Mouse (Mus musculus) myocyte (in vitro differentiated cells): ENCODE measurements around the gene Ppp1r16b. TPM values are rescaled to one million over a fixed set of nuclear protein-coding genes. Genes with fewer than 3 reads are reported as not detected.

Source experiments
- H3K27me3 ChIP-seq: one replicate; pipeline ENCODE4 v1.6.1; 2011; ENCODE audit not compliant: control insufficient read depth, insufficient read depth, insufficient read length
- H3K36me3 ChIP-seq: one replicate; pipeline ENCODE4 v1.6.1; 2011; ENCODE audit not compliant: control insufficient read depth, insufficient read depth
- H3K4me2 ChIP-seq: one replicate; pipeline ENCODE4 v1.6.1; 2011; ENCODE audit warnings: low read depth, control low read depth
- H3K4me3 ChIP-seq: one replicate; pipeline ENCODE4 v1.5.1; 2011; ENCODE audit warnings: mild to moderate bottlenecking, control low read depth, moderate library complexity
- H3K79me2 ChIP-seq: one replicate; pipeline ENCODE4 v1.6.1; 2011; ENCODE audit not compliant: control insufficient read depth, insufficient read depth
- H3ac ChIP-seq: one replicate; pipeline ENCODE4 v1.6.1; 2011; ENCODE audit not compliant: control insufficient read depth, insufficient read length
- CEBPB ChIP-seq: IDR thresholded peaks from 2 replicates; pipeline ENCODE4 v1.6.1; 2011; ENCODE audit warnings: mild to moderate bottlenecking, moderate library complexity; ENCODE audit not compliant: poor library complexity, insufficient read depth, severe bottlenecking
- E2F4 ChIP-seq: IDR thresholded peaks from one replicate; pipeline ENCODE4 v1.6.1; 2011; ENCODE audit warnings: mild to moderate bottlenecking, control low read depth, moderate library complexity; ENCODE audit not compliant: insufficient read depth
- MAX ChIP-seq: IDR thresholded peaks from one replicate; pipeline ENCODE4 v1.6.1; 2011; ENCODE audit warnings: low read depth, mild to moderate bottlenecking, control low read depth
- MYOD1 ChIP-seq, 3 experiments: IDR thresholded peaks; one replicate each; pipeline ENCODE4 v1.6.1; 2011; ENCODE audit warnings: control low read depth in 2 of 3, low read depth in 2 of 3, mild to moderate bottlenecking in 2 of 3, moderate library complexity in 1 of 3; ENCODE audit not compliant: insufficient read length in 2 of 3, control insufficient read depth in 1 of 3
- MYOG ChIP-seq, 3 experiments: IDR thresholded peaks; one replicate each; pipeline ENCODE4 v1.6.1; 2011; ENCODE audit warnings: control low read depth in 2 of 3, low read depth in 2 of 3, mild to moderate bottlenecking in 2 of 3; ENCODE audit not compliant: insufficient read length in 2 of 3, control insufficient read depth in 1 of 3, insufficient read depth in 1 of 3
- POLR2A ChIP-seq: IDR thresholded peaks from one replicate; pipeline ENCODE4 v1.6.1; 2011; ENCODE audit warnings: low read depth, mild to moderate bottlenecking, control low read depth, moderate library complexity; ENCODE audit not compliant: insufficient read length
- POLR2AphosphoS2 ChIP-seq: IDR thresholded peaks from one replicate; pipeline ENCODE4 v1.6.1; 2011; ENCODE audit warnings: low read depth, control low read depth; ENCODE audit not compliant: insufficient read length
- REST ChIP-seq: IDR thresholded peaks from one replicate; pipeline ENCODE4 v1.6.1; 2011; ENCODE audit warnings: mild to moderate bottlenecking, control low read depth, moderate library complexity; ENCODE audit not compliant: insufficient read depth, insufficient read length
- SRF ChIP-seq: IDR thresholded peaks from one replicate; pipeline ENCODE4 v1.6.1; 2011; ENCODE audit warnings: low read depth; ENCODE audit not compliant: control insufficient read depth, insufficient read length
- TCF12 ChIP-seq: IDR thresholded peaks from one replicate; pipeline ENCODE4 v1.6.1; 2011; ENCODE audit warnings: mild to moderate bottlenecking, control low read depth; ENCODE audit not compliant: poor library complexity, insufficient read depth, severe bottlenecking
- TCF3 ChIP-seq: IDR thresholded peaks from one replicate; pipeline ENCODE4 v1.6.1; 2011; ENCODE audit warnings: low read depth, control low read depth; ENCODE audit not compliant: insufficient read length
- USF1 ChIP-seq: IDR thresholded peaks from one replicate; pipeline ENCODE4 v1.6.1; 2011; ENCODE audit warnings: low read depth, mild to moderate bottlenecking, control low read depth, moderate library complexity
- polyA plus RNA-seq: library from polyadenylated mRNA; unstranded; fragments of >200 nt; fragmentation: generic; extraction: Trizol; gene quantifications from one replicate; pipeline ENCODE4 v1.2.1, GENCODE M21; 2012; ENCODE audit warnings: missing spikeins

The Ppp1r16b gene
- polyA plus RNA-seq, 1 experiment: 0.05 TPM

GRCm38 (mm10) chr2:158700535-158701256 lies 35.5 kb downstream of the Ppp1r16b start:
- TF ChIP-seq REST (no peak), MYOG (IDR thresholded peaks at IDR 0.05; ENCODE audit: control insufficient read depth in 1 of 3, insufficient read depth in 1 of 3, insufficient read length in 2 of 3, low read depth in 2 of 3) (no peak), TCF12 (no peak), CEBPB (no peak), MYOD1 (IDR thresholded peaks at IDR 0.05; ENCODE audit: control insufficient read depth in 1 of 3, insufficient read length in 2 of 3, low read depth in 2 of 3) (no peak), E2F4 (no peak), TCF3 (no peak), POLR2A (no peak), USF1 (no peak), SRF (no peak), MAX (no peak), POLR2AphosphoS2 (no peak)
- H3K4me3 ChIP-seq: no peak overlapping the region
- no peaks in the 10 kb centered on the region for H3K79me2 ChIP-seq
- H3K36me3 ChIP-seq: no peaks in the 10 kb centered on the region
- H3K4me2 ChIP-seq: no peak overlapping the region
- no peak overlapping the region for H3ac ChIP-seq
- peaks cover 6% of the 10 kb centered on the region for H3K27me3 ChIP-seq

- no peak overlapping the region for H3K4me3 ChIP-seq
- no peak overlapping the region for H3K4me2 ChIP-seq
- H3ac ChIP-seq: no peak overlapping the region
- no peaks in the 10 kb centered on the region for H3K36me3 ChIP-seq
- no peaks in the 10 kb centered on the region for H3K79me2 ChIP-seq
- no peak for TF ChIP-seq USF1
- peaks cover 6% of the 10 kb centered on the region for H3K27me3 ChIP-seq
Observed at GRCm38 (mm10) chr2:158701505-158701904, 36.3 kb downstream of the Ppp1r16b start.

- TF ChIP-seq MYOD1 (IDR thresholded peaks at IDR 0.05; ENCODE audit: control insufficient read depth in 1 of 3, insufficient read length in 2 of 3, low read depth in 2 of 3) (no peak), REST (no peak), MAX (no peak), CEBPB (no peak)
- Histone ChIP-seq H3K36me3 (no peaks in the 10 kb centered on the region), H3K79me2 (no peaks in the 10 kb centered on the region), H3K27me3 (peaks cover 6% of the 10 kb centered on the region), H3K4me3 (no peak overlapping the region), H3ac (no peak overlapping the region), H3K4me2 (no peak overlapping the region)
Observed at GRCm38 (mm10) chr2:158702176-158702575, 37.0 kb downstream of the Ppp1r16b start.

- no peak for TF ChIP-seq USF1
- no peak for TF ChIP-seq E2F4
- TF ChIP-seq MAX: no peak
- no peak for TF ChIP-seq MYOG (IDR thresholded peaks at IDR 0.05; ENCODE audit: control insufficient read depth in 1 of 3, insufficient read depth in 1 of 3, insufficient read length in 2 of 3, low read depth in 2 of 3)
- TF ChIP-seq TCF3: no peak
- TF ChIP-seq REST: no peak
- no peak for TF ChIP-seq TCF12
- TF ChIP-seq POLR2A: no peak
- no peak for TF ChIP-seq CEBPB
- no peak for TF ChIP-seq SRF
- TF ChIP-seq POLR2AphosphoS2: no peak
- no peak for TF ChIP-seq MYOD1 (IDR thresholded peaks at IDR 0.05; ENCODE audit: control insufficient read depth in 1 of 3, insufficient read length in 2 of 3, low read depth in 2 of 3)
- H3K36me3 ChIP-seq: no peaks in the 10 kb centered on the region
- H3K79me2 ChIP-seq: no peaks in the 10 kb centered on the region
- H3K4me2 ChIP-seq: no peak overlapping the region
- no peak overlapping the region for H3ac ChIP-seq
- peaks cover 12% of the 10 kb centered on the region for H3K27me3 ChIP-seq
- no peak overlapping the region for H3K4me3 ChIP-seq
Observed at GRCm38 (mm10) chr2:158704720-158705119, 39.5 kb downstream of the Ppp1r16b start.

- no peak overlapping the region for H3K4me2 ChIP-seq
- no peak for TF ChIP-seq POLR2AphosphoS2
- no peak for TF ChIP-seq SRF
- no peak for TF ChIP-seq CEBPB
- TF ChIP-seq USF1: no peak
- TF ChIP-seq E2F4: no peak
- no peak for TF ChIP-seq MYOG (IDR thresholded peaks at IDR 0.05; ENCODE audit: control insufficient read depth in 1 of 3, insufficient read depth in 1 of 3, insufficient read length in 2 of 3, low read depth in 2 of 3)
- no peak for TF ChIP-seq MAX
- no peak for TF ChIP-seq TCF12
- no peak for TF ChIP-seq TCF3
- TF ChIP-seq MYOD1 (IDR thresholded peaks at IDR 0.05; ENCODE audit: control insufficient read depth in 1 of 3, insufficient read length in 2 of 3, low read depth in 2 of 3): no peak
- TF ChIP-seq POLR2A: no peak
- TF ChIP-seq REST: no peak
- no peak overlapping the region for H3K4me3 ChIP-seq
- peaks cover 6% of the 10 kb centered on the region for H3K27me3 ChIP-seq
- no peaks in the 10 kb centered on the region for H3K36me3 ChIP-seq
- H3ac ChIP-seq: no peak overlapping the region
- H3K79me2 ChIP-seq: no peaks in the 10 kb centered on the region
Observed at GRCm38 (mm10) chr2:158705529-158705928, 40.3 kb downstream of the Ppp1r16b start.
